Mouse (Mus musculus) C2C12 (cell line): ENCODE measurements around the gene Map3k20. TPM values are rescaled to one million over a fixed set of nuclear protein-coding genes. Genes with fewer than 3 reads are reported as not detected.

Experiments used
- H3K27me3 ChIP-seq: one replicate; pipeline ENCODE4 v1.6.1; 2011; ENCODE audit not compliant: control insufficient read depth, insufficient read depth, insufficient read length
- H3K36me3 ChIP-seq: one replicate; pipeline ENCODE4 v1.6.1; 2011; ENCODE audit not compliant: control insufficient read depth, insufficient read depth
- H3K4me3 ChIP-seq: one replicate; pipeline ENCODE4 v1.5.1; 2011; ENCODE audit warnings: mild to moderate bottlenecking, control low read depth; ENCODE audit not compliant: poor library complexity, insufficient read depth, severe bottlenecking
- H3K79me2 ChIP-seq: one replicate; pipeline ENCODE4 v1.6.1; 2011; ENCODE audit not compliant: control insufficient read depth, insufficient read depth
- H3K79me3 ChIP-seq: one replicate; pipeline ENCODE4 v1.6.1; 2011; ENCODE audit warnings: low read depth, control low read depth
- H3ac ChIP-seq: one replicate; pipeline ENCODE3; 2011; ENCODE audit warnings: low read depth; ENCODE audit not compliant: control insufficient read depth, insufficient read length
- CEBPB ChIP-seq: IDR thresholded peaks from one replicate; pipeline ENCODE4 v1.6.1; 2011; ENCODE audit warnings: low read depth, mild to moderate bottlenecking, control low read depth, moderate library complexity
- CTCF ChIP-seq: IDR thresholded peaks from one replicate; pipeline ENCODE4 v1.5.1; 2011; ENCODE audit not compliant: control insufficient read depth, insufficient read depth, insufficient read length
- FOSL1 ChIP-seq: IDR thresholded peaks from one replicate; pipeline ENCODE4 v1.8.0; 2011; ENCODE audit warnings: mild to moderate bottlenecking, low read length; ENCODE audit not compliant: poor library complexity, insufficient read depth, severe bottlenecking
- MAX ChIP-seq: IDR thresholded peaks from one replicate; pipeline ENCODE4 v1.6.1; 2011; ENCODE audit warnings: mild to moderate bottlenecking, control low read depth
- MYOD1 ChIP-seq: IDR thresholded peaks from one replicate; pipeline ENCODE4 v1.6.1; 2011; ENCODE audit warnings: low read depth; ENCODE audit not compliant: control insufficient read depth, insufficient read length
- MYOG ChIP-seq: IDR thresholded peaks from one replicate; pipeline ENCODE4 v1.6.1; 2011; ENCODE audit not compliant: control insufficient read depth, insufficient read length; ENCODE audit errors: extremely low read depth
- USF1 ChIP-seq: IDR thresholded peaks from one replicate; pipeline ENCODE4 v1.6.1; 2011; ENCODE audit warnings: low read depth, mild to moderate bottlenecking, control low read depth, moderate library complexity
- polyA plus RNA-seq: library from polyadenylated mRNA; unstranded; fragments of >200 nt; fragmentation: generic; extraction: Trizol; gene quantifications from one replicate; pipeline ENCODE4 v1.2.1, GENCODE M21; 2012; ENCODE audit warnings: missing spikeins

Gene Map3k20
- polyA plus RNA-seq, 1 experiment = 19.5 TPM

GRCm38 (mm10) chr2:72252510-72253505, 32.6 kb upstream of the Map3k20 start:
- H3K36me3 ChIP-seq = no peaks in the 10 kb centered on the region
- no peak overlapping the region for H3K4me3 ChIP-seq
- no peaks in the 10 kb centered on the region for H3K79me3 ChIP-seq
- no peaks in the 10 kb centered on the region for H3K27me3 ChIP-seq
- no peak overlapping the region for H3ac ChIP-seq
- H3K79me2 ChIP-seq = no peaks in the 10 kb centered on the region
- TF ChIP-seq FOSL1 (no peak), MYOD1 (no peak), MAX (no peak), MYOG (no peak), CTCF (no peak), CEBPB (no peak), USF1 (no peak)

DNA sequence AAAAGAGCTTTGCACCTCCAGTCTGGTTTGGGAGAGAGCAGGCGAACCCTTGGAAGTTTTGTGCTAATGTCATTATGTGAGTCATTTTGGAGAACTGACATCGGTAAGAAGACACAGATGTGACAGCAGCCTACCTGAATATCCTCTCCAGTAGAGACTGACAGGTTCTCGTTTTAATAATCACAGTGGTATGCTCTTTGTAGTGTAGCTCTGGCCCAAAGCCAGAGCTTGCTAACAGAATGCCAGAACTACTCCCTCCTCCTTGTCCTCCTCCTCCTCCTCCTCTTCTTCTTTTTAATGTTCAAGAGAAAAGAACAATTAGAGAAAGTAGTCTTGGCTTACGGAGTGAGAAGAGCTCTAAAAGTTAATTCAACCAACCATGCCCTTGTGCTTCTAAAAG, 31.6 kb upstream of the Map3k20 start:
- Histone ChIP-seq H3K4me3 (no peak overlapping the region), H3K79me3 (no peaks in the 10 kb centered on the region), H3K36me3 (no peaks in the 10 kb centered on the region), H3K27me3 (no peaks in the 10 kb centered on the region), H3ac (no peak overlapping the region), H3K79me2 (no peaks in the 10 kb centered on the region)
- no peak for TF ChIP-seq MAX
- no peak for TF ChIP-seq FOSL1
- no peak for TF ChIP-seq CEBPB
- no peak for TF ChIP-seq USF1
- no peak for TF ChIP-seq CTCF
- TF ChIP-seq MYOG = no peak
- TF ChIP-seq MYOD1 = no peak

DNA sequence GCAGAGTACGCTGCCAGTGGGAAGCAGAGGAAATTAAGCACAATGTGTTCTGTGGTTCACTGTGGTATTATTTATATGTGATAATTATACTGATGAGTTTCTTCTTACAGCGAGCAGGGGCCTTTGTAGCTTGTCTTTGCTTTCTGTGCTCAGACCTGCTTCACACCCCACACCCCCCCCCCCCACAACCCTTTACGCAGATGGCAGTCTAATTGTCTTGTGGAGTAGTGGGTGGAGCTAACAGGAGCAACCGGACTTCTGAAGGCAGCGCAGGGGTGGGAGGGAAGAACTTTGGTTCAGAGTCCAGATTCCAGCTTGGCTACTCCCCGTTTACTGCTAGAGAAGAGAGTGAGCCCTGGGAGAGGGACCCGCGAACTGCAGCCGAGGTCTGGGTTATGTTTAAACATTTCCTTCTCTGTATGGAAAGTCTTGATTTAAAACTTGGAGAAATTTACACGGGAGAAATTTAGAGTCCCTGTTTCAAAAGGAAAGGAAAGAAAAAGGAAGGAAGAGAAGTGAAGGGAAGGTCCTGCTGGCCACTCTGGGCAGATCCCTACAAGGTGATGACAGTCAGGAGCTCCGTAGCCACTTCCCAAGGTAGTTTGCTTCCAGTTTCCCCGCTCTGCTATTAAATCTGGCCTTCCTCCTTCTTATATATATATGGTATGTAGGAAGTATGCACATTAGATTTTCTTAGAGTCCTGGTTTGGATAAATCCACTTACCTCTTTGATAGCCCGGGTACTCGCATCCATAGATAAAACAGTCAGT, 30.4 kb upstream of the Map3k20 start:
- no peaks in the 10 kb centered on the region for H3K79me3 ChIP-seq
- H3K36me3 ChIP-seq = no peaks in the 10 kb centered on the region
- no peaks in the 10 kb centered on the region for H3K79me2 ChIP-seq
- H3ac ChIP-seq = no peak overlapping the region
- TF ChIP-seq FOSL1 (no peak), MYOG (no peak), MAX (no peak), CTCF (no peak), CEBPB (no peak), MYOD1 (no peak), USF1 (no peak)
- H3K4me3 ChIP-seq = no peak overlapping the region
- H3K27me3 ChIP-seq = no peaks in the 10 kb centered on the region

GRCm38 (mm10) chr2:72260704-72261103, 24.7 kb upstream of the Map3k20 start:
- H3ac ChIP-seq = no peak overlapping the region
- no peaks in the 10 kb centered on the region for H3K36me3 ChIP-seq
- TF ChIP-seq CEBPB (no peak), MAX (no peak), MYOD1 (no peak)

DNA sequence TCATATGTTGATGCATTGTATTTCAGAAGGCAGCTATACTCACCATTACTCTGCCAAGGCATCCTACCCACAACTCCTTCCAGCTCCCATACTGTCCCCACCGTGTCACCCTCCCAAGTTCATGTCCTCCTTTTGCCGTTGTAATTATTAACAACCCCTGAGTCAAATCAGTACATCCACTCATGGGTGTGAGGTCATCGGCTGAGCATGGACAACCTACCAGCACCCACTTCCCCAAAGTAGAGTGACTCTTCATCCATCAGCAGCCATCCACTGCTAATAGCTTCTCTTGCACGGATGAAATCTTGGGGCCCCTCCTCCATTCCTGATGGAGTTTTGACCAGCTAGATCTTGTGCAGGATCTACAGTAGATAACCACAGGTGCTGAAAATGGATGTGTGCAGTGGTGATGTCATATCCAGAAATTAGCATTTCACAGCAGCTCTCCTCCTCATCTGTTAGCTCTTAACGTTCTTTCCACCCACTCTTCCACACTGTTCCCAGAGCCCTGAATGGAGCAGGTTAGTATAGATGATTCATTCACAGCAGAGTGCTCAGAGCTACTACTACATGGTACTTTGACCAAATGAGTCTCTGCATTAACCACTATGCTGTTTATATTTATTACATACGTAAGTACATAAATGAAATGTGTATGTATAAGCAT, 22.5 kb upstream of the Map3k20 start:
- TF ChIP-seq CEBPB = no peak
- no peak for TF ChIP-seq USF1
- TF ChIP-seq MAX = no peak
- TF ChIP-seq MYOD1 = no peak
- no peak for TF ChIP-seq FOSL1
- no peak overlapping the region for H3ac ChIP-seq
- no peaks in the 10 kb centered on the region for H3K79me3 ChIP-seq
- H3K4me3 ChIP-seq = no peak overlapping the region
- no peaks in the 10 kb centered on the region for H3K79me2 ChIP-seq
- H3K36me3 ChIP-seq = no peaks in the 10 kb centered on the region
- H3K27me3 ChIP-seq = no peaks in the 10 kb centered on the region

More at GRCm38 (mm10) chr2:72260704-72261103, 24.7 kb upstream of the Map3k20 start:
- no peaks in the 10 kb centered on the region for H3K79me2 ChIP-seq
- H3K4me3 ChIP-seq = no peak overlapping the region
- H3K27me3 ChIP-seq = no peaks in the 10 kb centered on the region
- no peaks in the 10 kb centered on the region for H3K79me3 ChIP-seq
